Mouse (Mus musculus) heart, postnatal 36 days (tissue): ENCODE results near the gene Ccdc142. TPM values are rescaled to one million over a fixed set of nuclear protein-coding genes. Genes with fewer than 3 reads are reported as not detected.

ENCODE experiments used
- DNase-seq, 2 experiments: peaks; one replicate each; pipeline ENCODE4 v3.0.0; 2021 to 2022
- intact Hi-C: fragments of 180-260 bp; cut with DNase I; formaldehyde crosslinking; loops from one replicate; pipeline ENCODE4 v1.15.1; 2025
- total RNA-seq, 2 experiments: library from RNA; stranded (reverse); gene quantifications; 2 replicates each; pipeline ENCODE4 v1.2.3; 2021

The Ccdc142 gene
- total RNA-seq, 2 experiments from 2014 or later = 1.4 to 1.5 TPM

DNA sequence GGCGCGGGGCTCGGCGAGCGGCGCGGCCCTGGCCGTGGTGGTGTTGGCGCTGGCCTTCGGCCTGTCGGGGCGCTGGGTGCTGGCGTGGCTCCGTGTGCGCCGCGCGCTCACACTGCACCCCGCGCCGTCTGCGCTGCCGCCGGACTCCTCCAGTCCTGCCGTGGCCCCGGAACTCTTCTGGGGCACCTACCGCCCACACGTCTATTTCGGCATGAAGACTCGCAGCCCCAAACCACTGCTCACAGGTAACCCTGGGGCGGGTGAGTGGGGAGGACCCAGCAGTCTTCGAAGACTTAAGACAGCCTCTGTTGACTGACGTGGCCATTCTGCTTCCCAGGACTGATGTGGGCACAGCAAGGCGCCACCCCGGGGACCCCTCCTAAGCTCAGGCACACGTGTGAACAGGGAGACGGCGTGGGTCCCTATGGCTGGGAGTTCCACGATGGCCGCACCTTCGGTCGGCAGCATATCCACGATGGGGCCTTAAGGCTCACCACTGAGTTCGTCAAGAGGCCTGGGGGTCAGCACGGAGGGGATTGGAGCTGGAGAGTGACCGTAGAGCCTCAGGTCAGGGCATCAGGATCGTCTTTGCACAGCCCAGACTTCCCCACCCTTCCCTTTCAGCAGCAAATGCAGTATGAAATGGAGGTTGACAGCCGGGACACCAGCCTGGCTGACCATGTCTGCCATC, 14.4 kb downstream of the Ccdc142 start:
- DNase-seq = no peak

DNA sequence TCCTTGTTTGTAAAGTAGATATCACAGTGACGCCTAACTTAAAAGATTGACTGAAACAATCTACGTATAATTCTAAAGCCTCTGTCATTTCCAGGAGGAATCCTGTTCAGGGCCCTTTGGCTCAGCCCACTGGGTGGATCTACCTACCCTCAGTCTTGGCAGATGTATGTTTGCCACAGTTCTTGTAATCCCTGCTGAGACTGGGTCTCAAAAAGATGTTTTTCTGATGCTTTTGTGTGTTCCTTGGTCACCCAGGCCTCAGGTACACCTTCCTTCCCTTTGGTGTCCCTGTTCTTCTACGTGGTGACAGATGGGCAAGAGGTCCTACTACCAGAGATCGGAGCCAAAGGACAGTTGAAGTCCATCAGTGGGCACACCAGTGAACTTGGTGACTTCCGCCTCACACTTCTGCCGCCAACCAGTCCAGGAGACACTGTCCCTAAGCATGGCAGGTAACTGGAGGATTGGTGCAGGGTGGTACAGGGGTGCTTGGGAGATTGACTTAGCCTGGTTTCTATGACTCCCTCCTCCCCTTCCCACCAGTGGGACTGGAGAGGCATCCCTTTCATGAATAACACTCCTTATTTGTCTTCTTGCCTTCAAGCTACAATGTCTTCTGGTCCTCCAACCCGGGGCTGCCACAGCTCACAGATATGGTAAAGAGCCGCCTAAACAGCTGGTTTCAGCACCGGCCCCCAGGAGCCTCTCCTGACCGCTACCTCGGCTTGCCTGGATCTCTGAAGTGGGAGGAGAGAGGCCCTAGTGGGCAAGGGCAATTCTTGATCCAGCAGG, 15.2 kb downstream of the Ccdc142 start:
- intact Hi-C loops = loop anchor here (2.0 kb wide), 1 partner anchor 44 kb away; no protein-coding TSS in a partner anchor

More for the DNA sequence above, 14.4 kb downstream of the Ccdc142 start:
- intact Hi-C loops = loop anchor here (2.0 kb wide), 1 partner anchor 45 kb away; no protein-coding TSS in a partner anchor

GRCm38 (mm10) chr6:83117165-83117438, 15.7 kb downstream of the Ccdc142 start:
- intact Hi-C loops = loop anchor here (2.0 kb wide), 1 partner anchor 44 kb away; no protein-coding TSS in a partner anchor

More for the DNA sequence above, 15.2 kb downstream of the Ccdc142 start:
- DNase-seq = no peak

DNA sequence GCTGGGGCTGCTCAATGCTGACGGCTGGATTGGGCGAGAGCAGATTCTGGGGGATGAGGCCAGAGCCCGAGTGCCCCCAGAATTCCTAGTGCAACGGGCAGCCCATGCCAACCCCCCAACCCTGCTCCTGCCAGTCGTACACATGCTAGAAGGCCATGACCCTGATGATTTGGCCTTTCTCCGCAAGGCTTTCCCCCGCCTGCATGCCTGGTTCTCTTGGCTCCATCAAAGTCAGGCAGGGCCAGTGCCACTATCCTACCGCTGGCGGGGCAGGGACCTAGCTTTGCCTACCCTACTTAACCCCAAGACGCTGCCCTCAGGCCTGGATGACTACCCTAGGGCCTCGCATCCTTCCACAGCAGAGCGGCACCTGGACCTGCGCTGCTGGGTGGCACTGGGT, 16.2 kb downstream of the Ccdc142 start:
- DNase-seq = no peak
- intact Hi-C loops = loop anchor here (2.0 kb wide), 1 partner anchor 43 kb away; no protein-coding TSS in a partner anchor

More at GRCm38 (mm10) chr6:83117165-83117438, 15.7 kb downstream of the Ccdc142 start:
- DNase-seq = no peak

DNA sequence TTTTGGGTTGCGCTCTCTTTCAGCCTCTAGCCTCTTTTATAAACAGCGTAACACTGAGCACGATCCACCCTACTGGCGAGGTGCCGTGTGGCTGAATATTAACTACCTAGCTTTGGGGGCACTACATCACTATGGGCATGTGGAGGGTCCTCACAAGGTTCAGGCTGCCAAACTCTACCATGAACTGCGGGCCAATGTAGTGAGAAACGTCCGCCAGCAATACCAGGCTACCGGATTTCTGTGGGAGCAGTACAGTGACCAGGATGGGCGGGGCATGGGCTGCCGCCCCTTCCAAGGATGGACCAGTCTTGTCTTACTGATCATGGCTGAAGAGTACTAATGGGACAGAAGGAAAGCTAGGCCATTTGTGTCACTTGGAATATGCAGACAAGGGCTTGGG, 17.0 kb downstream of the Ccdc142 start:
- no peak for DNase-seq
- intact Hi-C loops = no loop called here

- DNase-seq = no peak
- intact Hi-C loops = no loop called here
Observed at GRCm38 (mm10) chr6:83118825-83119733, 17.7 kb downstream of the Ccdc142 start.

DNA sequence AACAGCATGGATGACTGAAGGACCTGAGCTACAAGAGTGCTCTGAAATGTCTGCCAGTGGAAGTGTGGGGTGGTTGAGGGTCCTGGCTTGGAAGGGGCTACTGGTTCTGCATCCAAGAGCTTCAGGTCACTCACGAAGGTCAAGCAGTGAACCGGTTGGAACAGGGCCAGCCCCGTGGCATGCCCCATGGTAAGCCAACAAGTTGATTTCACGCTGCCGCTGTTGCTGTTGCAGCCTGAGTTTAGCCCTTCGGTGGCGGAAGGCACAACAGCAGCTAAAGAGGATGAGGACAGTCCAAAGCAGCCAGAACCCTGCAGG, 18.3 kb downstream of the Ccdc142 start:
- intact Hi-C loops = no loop called here
- DNase-seq = no peak

DNA sequence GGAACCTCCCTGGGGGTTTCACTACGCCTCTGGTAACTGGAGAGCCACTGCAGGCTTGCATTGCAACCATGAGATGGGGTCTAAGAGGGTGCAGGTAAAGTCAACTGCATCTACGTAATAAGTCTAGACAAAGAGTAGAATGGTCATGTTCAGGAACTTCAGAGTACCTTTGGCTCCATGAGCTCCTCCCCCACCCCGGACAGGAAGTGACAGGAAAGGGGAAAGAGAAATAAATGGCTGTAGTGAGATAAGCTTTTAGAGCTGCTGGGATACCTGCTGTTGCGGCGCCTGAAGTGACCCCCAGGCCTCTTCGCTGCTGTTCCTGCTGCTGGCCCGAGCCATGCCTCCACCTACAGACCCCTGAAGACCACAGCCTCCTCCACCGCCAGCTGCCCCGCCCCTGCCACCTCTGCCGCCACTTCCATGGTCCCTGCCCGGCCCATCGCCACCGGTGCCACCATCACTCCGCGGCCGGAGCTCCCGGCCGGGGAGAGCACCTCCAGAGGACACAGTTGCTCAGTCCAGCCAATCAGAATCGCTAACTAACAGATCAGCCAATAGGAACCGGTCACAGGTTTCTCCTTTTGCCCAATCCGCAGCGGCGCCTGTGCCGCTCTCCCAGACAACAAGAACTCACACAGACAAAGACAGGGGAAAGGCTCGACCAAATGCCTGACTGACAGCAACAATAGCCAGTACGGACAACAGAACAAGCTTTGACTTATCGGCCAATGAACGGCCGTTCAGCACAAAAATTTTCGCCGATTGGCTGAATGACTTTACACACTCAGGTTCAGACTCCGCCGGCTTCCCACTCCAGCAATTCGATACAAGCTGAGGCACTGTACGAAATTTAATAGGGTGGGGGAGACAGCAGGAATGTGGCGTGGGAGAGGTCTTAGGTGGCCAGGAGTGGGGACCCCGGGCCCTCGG, 19.8 kb downstream of the Ccdc142 start, which contains the start of gene Wbp1:
Gene Wbp1, minus strand, starts transcription at position 630 of the 933 bp plus-strand sequence.
- DNase-seq = peak; percentile 88 to 93
- intact Hi-C loops = no loop called here

DNA sequence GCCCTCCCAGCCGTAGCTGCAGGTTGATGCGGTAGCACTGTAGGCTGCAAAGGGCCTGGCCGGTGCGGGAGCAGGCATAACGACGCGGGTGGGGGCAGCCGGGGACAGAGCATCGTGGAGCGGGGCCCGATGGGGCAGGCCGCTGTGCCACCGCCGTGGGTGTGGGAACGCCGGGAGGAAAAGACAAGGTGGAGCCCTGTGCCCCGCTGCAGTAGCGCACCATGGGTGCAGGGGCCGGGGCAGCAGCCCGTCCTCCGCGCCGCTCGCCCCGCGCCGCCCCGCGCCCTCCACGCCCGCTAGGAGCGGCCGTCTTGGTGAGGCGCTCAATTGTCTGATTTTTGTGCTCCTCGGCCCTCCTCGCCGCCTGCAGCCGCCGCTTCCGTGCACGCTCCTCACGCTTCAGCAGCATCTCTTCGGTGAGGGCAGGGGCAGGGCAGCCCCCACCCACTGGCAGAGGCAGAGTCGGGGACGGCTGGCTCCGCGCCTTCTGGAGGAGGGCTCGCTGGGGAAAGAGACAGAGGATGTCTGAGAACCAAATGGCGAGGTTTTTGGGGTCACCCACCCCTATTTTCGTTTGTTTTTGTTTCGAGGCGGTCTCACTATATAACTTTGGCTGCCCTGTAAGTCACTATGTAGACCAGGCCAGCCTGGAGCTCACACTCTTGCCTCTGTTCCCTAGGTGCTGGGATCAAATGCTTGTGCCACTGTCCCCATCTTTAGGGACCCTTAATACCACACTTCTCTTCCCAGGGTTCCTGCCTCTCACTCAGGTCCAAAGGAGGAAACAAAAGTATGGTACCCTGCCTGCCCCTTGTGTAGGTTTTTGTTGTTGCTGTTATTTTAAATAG, 20.7 kb downstream of the Ccdc142 start:
- intact Hi-C loops = no loop called here
- DNase-seq = no peak

GRCm38 (mm10) chr6:83122961-83123360, 21.6 kb downstream of the Ccdc142 start:
- intact Hi-C loops = no loop called here
- DNase-seq = no peak

DNA sequence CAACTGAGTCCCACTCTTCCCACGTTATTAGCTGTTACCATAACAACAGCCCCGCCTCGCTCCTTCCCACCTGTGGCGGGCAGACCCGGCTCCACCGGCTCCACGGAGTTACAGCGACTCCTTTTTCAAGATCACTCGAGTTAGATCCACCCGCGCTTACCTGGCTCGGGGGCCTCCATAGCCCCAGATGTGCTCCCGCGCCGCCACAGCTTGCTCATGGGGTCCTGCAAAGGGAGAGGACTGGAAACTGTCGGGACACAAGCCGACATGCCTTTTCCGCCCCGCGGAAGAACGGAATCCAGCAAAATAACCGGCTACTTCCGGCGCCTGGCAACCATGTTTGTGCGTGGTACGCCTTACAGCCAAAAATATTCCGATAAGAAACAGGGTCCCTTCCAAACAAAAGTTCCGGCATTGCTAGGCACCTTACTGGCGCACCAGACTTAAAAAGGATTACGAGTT, 23.5 kb downstream of the Ccdc142 start:
- peak; percentile 88 to 92 for DNase-seq
- intact Hi-C loops = no loop called here

- intact Hi-C loops = no loop called here
- DNase-seq = no peak
Observed at GRCm38 (mm10) chr6:83125331-83125730, 23.9 kb downstream of the Ccdc142 start, which contains the start of gene Ino80b. Ino80b (minus strand) TSS chr6:83125431.

DNA sequence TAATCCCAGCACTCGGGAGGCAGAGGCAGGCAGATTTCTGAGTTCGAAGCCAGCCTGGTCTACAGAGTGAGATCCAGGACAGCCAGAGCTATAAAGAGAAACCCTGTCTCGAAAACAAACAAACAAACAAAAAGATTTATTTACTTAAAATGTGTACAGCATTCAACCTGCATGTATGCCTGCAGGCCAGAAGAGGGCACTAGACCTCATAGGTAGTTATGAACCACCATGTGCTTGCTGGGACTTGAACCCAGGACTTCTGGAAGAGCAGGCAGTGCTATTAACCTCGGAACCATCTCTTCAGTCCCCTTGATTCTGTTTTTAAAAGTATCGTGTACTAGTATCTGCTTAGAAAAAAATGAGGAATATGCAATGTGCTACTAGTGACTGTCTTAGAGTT, 26.0 kb downstream of the Ccdc142 start:
- intact Hi-C loops = no loop called here
- DNase-seq = no peak

GRCm38 (mm10) chr6:83131469-83132034, 30.2 kb downstream of the Ccdc142 start:
- intact Hi-C loops = no loop called here
- DNase-seq = no peak

DNA sequence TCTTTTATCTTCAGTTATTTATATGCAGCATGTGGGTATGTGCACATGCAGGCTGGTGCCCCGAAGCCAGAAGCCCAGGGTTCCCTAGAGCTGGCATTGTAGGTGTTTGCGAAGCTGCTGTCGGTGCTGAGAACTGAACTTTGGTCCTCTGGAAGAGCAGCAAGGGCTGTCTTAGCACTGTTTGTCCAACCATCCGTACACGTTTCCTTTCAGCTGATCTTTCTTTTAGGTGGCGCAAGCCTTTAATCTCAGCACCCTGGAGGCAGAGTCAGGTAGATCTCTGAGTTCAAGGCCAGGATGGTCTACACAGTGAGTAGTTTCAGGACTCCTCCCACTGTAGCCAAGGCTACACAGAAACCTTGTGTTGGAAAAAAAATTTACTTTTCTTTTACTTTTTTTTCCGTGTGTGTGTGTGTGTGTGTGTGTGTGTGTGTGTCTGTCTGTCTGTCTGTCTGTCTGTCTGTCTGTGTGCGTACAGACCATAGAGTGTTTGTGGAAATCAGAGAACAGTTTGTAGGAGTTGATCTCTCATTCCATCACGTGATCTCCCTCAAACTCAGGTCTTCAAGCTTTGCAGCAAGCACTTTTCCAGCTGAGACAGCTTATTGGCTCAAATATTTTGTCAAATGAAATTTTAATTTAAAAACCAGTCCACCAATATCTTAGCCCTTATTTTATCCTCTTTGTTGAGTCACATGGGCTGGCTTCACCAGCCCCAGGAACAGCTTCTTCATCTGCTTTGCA, 30.9 kb downstream of the Ccdc142 start:
- DNase-seq = no peak
- intact Hi-C loops = no loop called here

- intact Hi-C loops = no loop called here
- no peak for DNase-seq
Observed at GRCm38 (mm10) chr6:83134226-83134625, 32.8 kb downstream of the Ccdc142 start.

DNA sequence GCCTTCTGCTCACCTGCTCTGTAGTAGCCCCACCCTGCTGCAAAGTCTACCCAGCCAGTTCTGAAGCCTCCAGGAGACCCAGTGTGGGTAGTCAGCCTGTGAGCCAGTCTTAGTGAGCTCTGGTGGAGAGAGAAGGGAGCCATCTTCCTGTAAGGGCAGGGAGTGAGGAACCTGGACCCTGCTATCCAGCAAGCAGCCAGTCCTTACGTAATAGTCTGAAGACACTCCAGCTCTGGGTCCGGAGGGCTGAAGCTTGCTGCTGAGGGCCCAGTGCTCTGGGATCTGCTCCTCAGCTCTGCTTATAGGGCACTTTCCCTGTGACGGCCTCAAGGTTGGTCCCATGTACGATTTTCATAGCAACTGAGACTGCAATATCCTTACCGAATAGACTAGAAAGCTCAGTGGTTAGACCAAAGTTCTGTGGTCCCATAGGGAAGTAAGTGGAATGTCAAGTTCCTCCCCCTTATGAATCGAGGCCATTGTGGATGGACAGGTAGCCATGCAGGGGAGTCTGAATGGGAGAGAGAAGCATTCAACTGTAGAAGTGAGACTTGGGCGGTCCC, 33.6 kb downstream of the Ccdc142 start, which contains the start of gene Rtkn:
Gene Rtkn, plus strand, starts transcription at position 513 of the 563 bp plus-strand sequence.
- no peak for DNase-seq
- intact Hi-C loops = no loop called here
